Mouse (Mus musculus): ENCODE results near the gene Fkbp2.
A peak's percentile ranks its signal among the peaks of the same experiment; 100 is the strongest.

The Fkbp2 gene

GRCm38 (mm10) chr19:6990712-6991111 lies 10.4 kb upstream of the Fkbp2 start:
- no peak for DNase-seq

GRCm38 (mm10) chr19:6989251-6989650 lies 8.9 kb upstream of the Fkbp2 start:
- no peak for DNase-seq

- DNase-seq = no peak
These were observed 7.6 kb upstream of the Fkbp2 start for GRCm38 (mm10) chr19:6987904-6988285.

- peak; percentile 77 to 83 for DNase-seq
These were observed 7.0 kb upstream of the Fkbp2 start, which contains the start of gene Vegfb for GRCm38 (mm10) chr19:6987061-6987903. TSS of gene Vegfb (minus strand) at chr19:6987651.

- DNase-seq = no peak
These were observed 5.8 kb upstream of the Fkbp2 start for GRCm38 (mm10) chr19:6985951-6986708.

- no peak for DNase-seq
These were observed 5.0 kb upstream of the Fkbp2 start for GRCm38 (mm10) chr19:6985300-6985699.

GRCm38 (mm10) chr19:6983621-6984020 lies 3.3 kb upstream of the Fkbp2 start:
- DNase-seq = no peak

GRCm38 (mm10) chr19:6981465-6981864 lies 1.2 kb upstream of the Fkbp2 start:
- DNase-seq = no peak

- peak; percentile 100 for DNase-seq
These were observed 568 bp downstream of the Fkbp2 start for GRCm38 (mm10) chr19:6979486-6980380.

GRCm38 (mm10) chr19:6979001-6979479 lies 1.3 kb downstream of the Fkbp2 start:
- DNase-seq = peak; percentile 44 to 54

- DNase-seq = no peak
These were observed 1.7 kb downstream of the Fkbp2 start for GRCm38 (mm10) chr19:6978639-6978974.

GRCm38 (mm10) chr19:6977759-6978638 lies 2.3 kb downstream of the Fkbp2 start:
- DNase-seq = no peak

GRCm38 (mm10) chr19:6975537-6976521 lies 4.5 kb downstream of the Fkbp2 start, which contains the start of gene Plcb3:
TSS of gene Plcb3 (minus strand) at chr19:6976470.
- DNase-seq = peak; percentile 70 to 81

GRCm38 (mm10) chr19:6974211-6975205 lies 5.8 kb downstream of the Fkbp2 start, which contains the start of gene Ppp1r14b:
TSS of gene Ppp1r14b (plus strand) at chr19:6974968.
- peak; percentile 92 to 95 for DNase-seq

GRCm38 (mm10) chr19:6973581-6974190 lies 6.6 kb downstream of the Fkbp2 start:
- no peak for DNase-seq

GRCm38 (mm10) chr19:6972247-6972917 lies 7.9 kb downstream of the Fkbp2 start:
- no peak for DNase-seq

GRCm38 (mm10) chr19:6971644-6972043 lies 8.7 kb downstream of the Fkbp2 start:
- no peak for DNase-seq

Measured in kidney, postnatal 4 days (tissue).